Mouse (Mus musculus): ENCODE measurements around the gene Myo1h. TPM values are rescaled to one million over a fixed set of nuclear protein-coding genes. Genes with fewer than 3 reads are reported as not detected.

The Myo1h gene
- polyA plus RNA-seq, 2 experiments = 1.6 to 2.2 TPM

DNA sequence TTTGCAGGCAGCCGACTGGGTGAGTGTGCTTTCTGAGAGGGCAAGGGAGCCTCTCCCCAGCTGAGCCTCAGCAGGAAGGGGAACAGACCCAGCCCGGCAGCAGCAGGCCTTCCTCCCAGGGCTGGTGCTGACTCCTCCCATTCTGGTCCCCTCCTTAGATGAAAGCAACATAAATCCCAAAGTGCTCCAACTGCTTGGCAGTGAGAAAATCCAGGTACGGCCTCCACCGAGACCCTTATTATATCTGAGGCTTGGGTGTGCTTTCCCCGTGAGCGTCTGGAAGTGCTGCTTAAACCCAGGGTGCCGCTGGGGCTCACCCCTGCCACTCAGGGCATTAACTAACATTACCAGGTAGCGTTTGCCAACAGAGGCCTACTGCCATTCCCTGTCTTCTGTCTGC lies 70.6 kb downstream of the Myo1h start:
- WGBS = 40% methylated on average over 8 of the region's 8 CpGs
- no peak for ATAC-seq (ENCODE audit: low FRiP score, low read depth)
- no peak overlapping the region for H3K4me3 ChIP-seq (replicated peaks; ENCODE audit: low read length)
- TF ChIP-seq POLR2A (IDR thresholded peaks at IDR 0.05; ENCODE audit: borderline replicate concordance, extremely low read depth, insufficient read depth, insufficient read length) = no peak
- H3K4me1 ChIP-seq (ENCODE audit: control insufficient read depth, insufficient read depth, low read length) = peaks cover 13% of the 10 kb centered on the region
- no peak overlapping the region for H3K4me2 ChIP-seq (replicated peaks; ENCODE audit: low read depth, low read length, severe bottlenecking)
- no peak overlapping the region for H3K27ac ChIP-seq (replicated peaks; ENCODE audit: low read depth, low read length)
- H3K27me3 ChIP-seq (ENCODE audit: control insufficient read depth, insufficient read depth, low read length) = no peaks in the 10 kb centered on the region
- no peak for DNase-seq (ENCODE audit: low spot score)
- H3K36me3 ChIP-seq (ENCODE audit: control insufficient read depth, insufficient read depth, low read length) = peaks cover 53% of the 10 kb centered on the region
- H3K9me3 ChIP-seq (ENCODE audit: control insufficient read depth, low read length) = no peaks in the 10 kb centered on the region
- no peak overlapping the region for H3K9ac ChIP-seq (ENCODE audit: low read depth, low read length, severe bottlenecking)

DNA sequence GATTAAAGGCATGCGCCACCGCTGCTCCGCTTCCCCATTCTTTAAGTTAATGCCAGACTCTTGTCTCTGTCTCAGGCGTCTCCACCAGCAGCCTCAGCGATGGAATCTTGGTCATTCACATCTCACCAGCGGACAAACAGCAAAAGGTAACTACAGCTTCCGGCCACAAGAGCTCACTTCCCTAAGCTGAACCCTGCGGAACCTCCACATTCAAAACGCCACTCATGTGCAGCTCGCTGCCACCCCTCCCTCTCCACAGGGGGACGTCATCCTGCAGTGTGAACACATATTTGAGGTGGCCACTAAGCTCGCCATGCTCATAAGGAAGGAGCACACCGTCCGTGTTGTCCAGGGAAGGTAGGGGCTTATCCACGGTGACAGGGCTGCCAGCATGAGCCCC lies 72.0 kb downstream of the Myo1h start:
- H3K36me3 ChIP-seq (ENCODE audit: control insufficient read depth, insufficient read depth, low read length) = peaks cover 65% of the 10 kb centered on the region
- H3K4me1 ChIP-seq (ENCODE audit: control insufficient read depth, insufficient read depth, low read length) = peaks cover 13% of the 10 kb centered on the region
- WGBS = 83% methylated on average over 15 of the region's 15 CpGs
- DNase-seq (ENCODE audit: low spot score) = no peak
- H3K27me3 ChIP-seq (ENCODE audit: control insufficient read depth, insufficient read depth, low read length) = no peaks in the 10 kb centered on the region
- H3K9ac ChIP-seq (ENCODE audit: low read depth, low read length, severe bottlenecking) = no peak overlapping the region
- no peak overlapping the region for H3K27ac ChIP-seq (replicated peaks; ENCODE audit: low read depth, low read length)
- no peak for ATAC-seq (ENCODE audit: low FRiP score, low read depth)
- H3K4me3 ChIP-seq (replicated peaks; ENCODE audit: low read length) = no peak overlapping the region
- H3K4me2 ChIP-seq (replicated peaks; ENCODE audit: low read depth, low read length, severe bottlenecking) = no peak overlapping the region
- H3K9me3 ChIP-seq (ENCODE audit: control insufficient read depth, low read length) = no peaks in the 10 kb centered on the region
- no peak for TF ChIP-seq POLR2A (IDR thresholded peaks at IDR 0.05; ENCODE audit: borderline replicate concordance, extremely low read depth, insufficient read depth, insufficient read length)

DNA sequence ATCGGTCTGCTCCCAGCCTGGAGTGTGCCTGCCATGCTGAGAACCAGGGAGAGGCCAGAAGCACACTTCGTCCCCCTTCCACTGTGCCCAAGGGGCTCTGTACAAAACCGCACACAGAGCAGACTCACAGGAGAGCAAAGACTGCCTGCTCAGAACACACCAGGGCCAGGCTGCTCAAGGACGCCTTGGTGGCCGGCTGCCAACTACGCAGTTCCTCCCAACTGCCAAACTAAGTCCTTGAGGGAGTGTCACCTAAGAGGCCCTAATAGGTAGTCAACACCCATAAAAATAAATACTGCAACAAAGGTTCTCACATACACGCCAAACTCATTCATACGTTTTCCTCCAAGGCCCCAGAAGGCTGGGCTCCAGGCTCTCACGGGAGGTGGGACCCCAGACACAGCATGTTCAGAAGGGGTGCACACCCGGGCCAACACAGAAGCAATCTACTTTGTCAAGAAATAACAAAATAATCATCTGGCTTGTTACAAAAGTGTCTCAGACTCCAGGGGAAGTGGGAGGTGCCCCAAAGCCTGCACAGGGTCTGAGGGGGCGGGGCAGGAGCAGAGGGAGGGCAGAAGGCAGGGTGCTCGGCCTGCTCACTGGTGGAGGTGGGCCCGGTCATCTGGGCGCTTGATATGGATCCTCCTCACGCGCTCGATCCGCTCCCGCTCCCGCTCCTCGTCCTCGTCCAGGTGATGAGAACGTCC lies 76.2 kb downstream of the Myo1h start:
- H3K36me3 ChIP-seq (ENCODE audit: control insufficient read depth, insufficient read depth, low read length) = peaks cover 96% of the 10 kb centered on the region
- 0 out of 2 replicates have a peak overlapping the region, but pooled peaks have one; percentile 55 for H3K27ac ChIP-seq (replicated peaks; ENCODE audit: low read depth, low read length)
- no peak overlapping the region for H3K4me3 ChIP-seq (replicated peaks; ENCODE audit: low read length)
- no peak overlapping the region for H3K4me2 ChIP-seq (replicated peaks; ENCODE audit: low read depth, low read length, severe bottlenecking)
- TF ChIP-seq POLR2A (IDR thresholded peaks at IDR 0.05; ENCODE audit: borderline replicate concordance, extremely low read depth, insufficient read depth, insufficient read length) = no peak
- ATAC-seq (ENCODE audit: low FRiP score, low read depth) = peak; percentile 54
- no peaks in the 10 kb centered on the region for H3K27me3 ChIP-seq (ENCODE audit: control insufficient read depth, insufficient read depth, low read length)
- WGBS = 84% methylated on average over 22 of the region's 23 CpGs
- H3K9me3 ChIP-seq (ENCODE audit: control insufficient read depth, low read length) = no peaks in the 10 kb centered on the region
- H3K9ac ChIP-seq (ENCODE audit: low read depth, low read length, severe bottlenecking) = no peak overlapping the region
- DNase-seq (ENCODE audit: low spot score) = no peak
- H3K4me1 ChIP-seq (ENCODE audit: control insufficient read depth, insufficient read depth, low read length) = peaks cover 12% of the 10 kb centered on the region

DNA sequence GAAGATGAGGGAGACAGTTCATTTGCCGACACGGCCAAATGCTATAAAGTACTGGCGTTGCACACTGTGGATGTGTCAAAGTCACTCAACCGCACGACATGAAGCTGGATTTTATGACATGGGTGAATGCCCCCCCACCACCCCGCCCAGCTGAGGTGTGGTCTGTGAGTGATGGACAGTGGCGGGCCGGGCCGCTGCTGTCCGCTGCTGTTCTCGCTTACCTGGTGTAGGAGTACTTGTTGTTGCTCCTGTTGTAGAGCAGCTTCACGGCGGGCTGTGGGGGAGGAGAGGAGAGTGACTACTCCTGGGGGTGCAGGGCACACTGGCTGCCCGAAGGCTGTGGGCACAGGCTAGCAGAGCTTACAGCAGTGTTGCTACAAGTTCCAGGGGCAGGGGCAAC lies 79.2 kb downstream of the Myo1h start:
- H3K9ac ChIP-seq (ENCODE audit: low read depth, low read length, severe bottlenecking) = no peak overlapping the region
- ATAC-seq (ENCODE audit: low FRiP score, low read depth) (no peak), DNase-seq (ENCODE audit: low spot score) (no peak)
- H3K27me3 ChIP-seq (ENCODE audit: control insufficient read depth, insufficient read depth, low read length) = no peaks in the 10 kb centered on the region
- no peak overlapping the region for H3K4me2 ChIP-seq (replicated peaks; ENCODE audit: low read depth, low read length, severe bottlenecking)
- H3K4me3 ChIP-seq (replicated peaks; ENCODE audit: low read length) = no peak overlapping the region
- peaks cover 88% of the 10 kb centered on the region for H3K36me3 ChIP-seq (ENCODE audit: control insufficient read depth, insufficient read depth, low read length)
- H3K4me1 ChIP-seq (ENCODE audit: control insufficient read depth, insufficient read depth, low read length) = peaks cover 41% of the 10 kb centered on the region
- H3K27ac ChIP-seq (replicated peaks; ENCODE audit: low read depth, low read length) = no peak overlapping the region
- no peaks in the 10 kb centered on the region for H3K9me3 ChIP-seq (ENCODE audit: control insufficient read depth, low read length)
- 86% methylated on average over 14 of the region's 14 CpGs for WGBS
- TF ChIP-seq POLR2A (IDR thresholded peaks at IDR 0.05; ENCODE audit: borderline replicate concordance, extremely low read depth, insufficient read depth, insufficient read length) = no peak

DNA sequence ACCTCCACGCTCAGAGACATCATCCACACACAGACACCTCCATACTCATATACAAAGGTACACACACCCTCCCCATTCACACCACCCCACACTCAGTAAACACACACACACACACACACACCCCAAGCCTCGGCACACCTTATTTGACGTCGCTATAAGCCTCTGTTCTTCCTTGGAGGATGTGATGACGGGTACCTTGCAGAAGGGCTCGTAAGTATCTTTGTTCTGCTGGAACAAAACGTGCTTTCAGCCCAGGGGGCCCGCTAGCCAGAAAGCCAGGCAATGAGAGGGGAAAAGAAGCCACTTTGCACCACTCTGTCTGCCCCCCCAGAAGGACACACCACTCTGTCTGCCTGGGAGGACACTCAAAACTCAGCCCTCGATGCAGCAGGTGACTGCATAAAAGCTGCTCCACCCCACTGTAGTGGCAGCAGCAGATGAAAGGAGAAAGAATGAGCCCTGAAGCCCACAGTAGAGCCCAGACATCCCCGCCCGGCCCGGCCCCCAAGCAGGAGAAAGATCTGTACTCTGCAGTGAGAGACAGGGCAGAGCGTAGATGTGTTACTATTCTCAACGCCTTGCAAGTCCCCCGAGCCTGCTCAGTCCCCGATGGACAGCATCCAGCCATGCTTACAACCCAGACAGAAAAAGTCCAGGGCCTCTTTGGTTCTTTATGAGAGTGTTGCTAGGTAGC lies 80.0 kb downstream of the Myo1h start:
- 89% methylated on average over 16 of the region's 16 CpGs for WGBS
- no peak for DNase-seq (ENCODE audit: low spot score)
- Histone ChIP-seq H3K4me2 (replicated peaks; ENCODE audit: low read depth, low read length, severe bottlenecking) (no peak overlapping the region), H3K4me1 (ENCODE audit: control insufficient read depth, insufficient read depth, low read length) (peaks cover 44% of the 10 kb centered on the region), H3K9ac (ENCODE audit: low read depth, low read length, severe bottlenecking) (no peak overlapping the region), H3K4me3 (replicated peaks; ENCODE audit: low read length) (no peak overlapping the region), H3K36me3 (ENCODE audit: control insufficient read depth, insufficient read depth, low read length) (peaks cover 88% of the 10 kb centered on the region), H3K27me3 (ENCODE audit: control insufficient read depth, insufficient read depth, low read length) (no peaks in the 10 kb centered on the region), H3K9me3 (ENCODE audit: control insufficient read depth, low read length) (no peaks in the 10 kb centered on the region), H3K27ac (replicated peaks; ENCODE audit: low read depth, low read length) (0 out of 2 replicates have a peak overlapping the region, but pooled peaks have one; percentile 86)
- TF ChIP-seq POLR2A (IDR thresholded peaks at IDR 0.05; ENCODE audit: borderline replicate concordance, extremely low read depth, insufficient read depth, insufficient read length) = no peak
- ATAC-seq (ENCODE audit: low FRiP score, low read depth) = no peak

All from limb, embryonic 14.5 days (tissue).